Mouse (Mus musculus): ENCODE data around the gene Cgrrf1. TPM values are rescaled to one million over a fixed set of nuclear protein-coding genes. Genes with fewer than 3 reads are reported as not detected.

The Cgrrf1 gene
- total RNA-seq, 2 experiments from 2014 or later: 32.3 to 35.0 TPM

- DNase-seq (ENCODE audit: low spot score in 2 of 2): peak in 1 of 2 experiments; percentile 5
Measured at GRCm38 (mm10) chr14:46885891-46886301, 54.0 kb downstream of the Cgrrf1 start.

GRCm38 (mm10) chr14:46889096-46889495 lies 57.2 kb downstream of the Cgrrf1 start:
- DNase-seq (ENCODE audit: low spot score in 2 of 2): no peak

GRCm38 (mm10) chr14:46893961-46894360 lies 62.0 kb downstream of the Cgrrf1 start:
- DNase-seq (ENCODE audit: low spot score in 2 of 2): no peak

- no peak for DNase-seq (ENCODE audit: low spot score in 2 of 2)
Measured at GRCm38 (mm10) chr14:46897953-46898352, 66.0 kb downstream of the Cgrrf1 start.

GRCm38 (mm10) chr14:46898626-46899025 lies 66.7 kb downstream of the Cgrrf1 start:
- DNase-seq (ENCODE audit: low spot score in 2 of 2): peak; percentile 60 to 70

GRCm38 (mm10) chr14:46902498-46903087 lies 70.7 kb downstream of the Cgrrf1 start:
- no peak for DNase-seq (ENCODE audit: low spot score in 2 of 2)

Other genes starting within 250 kb of the Cgrrf1 start
- gene Cdkn3, start 71.6 kb upstream of the Cgrrf1 start, total RNA-seq (2021): 1 to 10 TPM; 1.0 to 1.2 TPM
- 10 to 100 TPM; 88.2 to 91.3 TPM for gene Cnih1, start 43.7 kb upstream of the Cgrrf1 start, total RNA-seq (2021)
- 100 to 1,000 TPM; 145 to 150 TPM for gene Gmfb, start 9.9 kb upstream of the Cgrrf1 start, total RNA-seq (2021)
- gene Samd4, start 50.7 kb downstream of the Cgrrf1 start, total RNA-seq (2021): 10 to 100 TPM; 25.9 to 29.3 TPM

All from left cerebral cortex, adult 18-20 months (tissue).